Mouse (Mus musculus): ENCODE measurements around the gene Pitx3.
"Not testable (repeated sequence)": the region's sequence is repeated elsewhere in the genome, so short reads cannot be mapped to it uniquely, and the experiment has no call there.

Pitx3 gene

DNA sequence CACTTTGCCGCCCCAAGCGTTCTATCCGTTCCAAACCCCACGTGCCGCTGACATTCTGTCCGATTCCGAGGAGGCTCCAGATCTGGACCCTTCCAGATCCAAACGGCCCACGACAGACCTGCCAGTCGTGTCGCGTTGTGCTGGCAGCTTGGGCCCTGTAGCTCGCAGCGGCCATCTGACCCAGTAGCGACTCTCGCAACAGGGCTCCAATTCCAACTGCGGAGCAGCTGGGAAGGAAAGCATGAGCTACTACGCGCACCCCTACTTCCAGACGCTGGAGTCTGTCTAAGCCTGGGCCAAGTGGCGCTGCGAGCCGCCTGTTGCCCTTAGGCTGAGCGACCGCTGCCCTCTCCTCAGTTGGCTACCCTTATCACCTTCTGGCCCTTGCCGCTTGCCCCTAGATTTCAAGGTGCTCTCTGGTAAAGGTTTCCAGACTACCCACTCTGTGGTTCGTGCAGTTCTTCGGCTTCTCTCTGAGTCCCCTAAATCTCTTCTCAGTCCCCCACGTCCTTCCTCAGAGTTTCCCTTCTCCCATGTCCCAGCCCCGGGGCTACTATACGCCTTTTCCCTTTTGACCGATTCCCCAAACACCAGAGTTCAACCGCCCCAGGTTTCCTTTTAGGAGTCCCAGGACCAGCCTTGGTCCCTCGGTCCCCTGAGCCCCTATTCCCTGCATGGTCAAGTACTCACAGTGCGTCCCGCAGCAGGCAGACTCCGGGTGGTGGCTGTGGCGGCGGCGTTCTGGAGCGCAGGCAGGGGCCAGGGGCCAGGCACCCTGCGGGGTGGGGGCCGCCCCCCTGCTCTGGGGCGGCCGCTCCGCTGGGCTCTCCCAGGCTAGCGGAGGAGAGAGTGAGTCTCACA is at the start of gene Pitx3:
TSS of gene Pitx3 (minus strand) at position 816 of the 861 bp plus-strand sequence.
- no peak for DNase-seq

DNA sequence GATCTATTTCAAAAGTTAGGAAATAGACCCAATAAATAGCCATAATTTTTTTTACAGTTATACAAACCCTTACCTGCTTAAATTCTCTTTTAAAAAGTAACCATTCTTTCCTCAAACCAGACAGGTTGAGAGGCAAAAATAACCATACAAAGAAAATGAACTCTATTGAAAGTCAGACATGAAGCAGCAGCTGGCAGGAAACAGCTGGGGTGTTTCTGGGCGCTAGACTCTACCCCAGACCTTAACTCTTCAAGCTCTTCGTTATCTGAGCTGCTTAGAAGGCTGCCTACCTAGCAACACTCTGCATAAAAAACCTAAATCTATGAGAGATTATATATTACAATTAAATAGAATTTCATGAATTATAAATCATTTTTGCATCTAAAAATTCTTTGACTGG is 39.1 kb upstream of the Pitx3 start:
- no peak for DNase-seq

DNA sequence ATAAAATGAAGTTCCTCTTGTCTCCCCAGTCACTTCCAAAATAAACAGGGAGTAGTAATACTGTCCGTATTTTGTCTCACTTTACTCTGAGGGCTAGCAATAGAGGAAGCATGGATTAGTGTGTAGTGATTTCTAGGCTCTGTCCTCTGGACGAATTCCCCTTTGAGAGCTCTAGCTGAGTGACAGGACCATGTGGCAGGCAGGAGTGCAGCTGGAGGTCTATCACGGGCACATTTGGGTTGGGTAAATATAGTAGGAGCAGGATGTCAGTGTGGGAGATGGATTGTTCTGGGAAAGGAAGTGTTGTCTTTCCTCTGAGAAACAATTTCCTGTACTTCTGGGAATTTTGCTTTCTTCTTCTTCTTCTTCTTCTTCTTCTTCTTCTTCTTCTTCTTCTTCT is 38.5 kb upstream of the Pitx3 start:
- no peak for DNase-seq

DNA sequence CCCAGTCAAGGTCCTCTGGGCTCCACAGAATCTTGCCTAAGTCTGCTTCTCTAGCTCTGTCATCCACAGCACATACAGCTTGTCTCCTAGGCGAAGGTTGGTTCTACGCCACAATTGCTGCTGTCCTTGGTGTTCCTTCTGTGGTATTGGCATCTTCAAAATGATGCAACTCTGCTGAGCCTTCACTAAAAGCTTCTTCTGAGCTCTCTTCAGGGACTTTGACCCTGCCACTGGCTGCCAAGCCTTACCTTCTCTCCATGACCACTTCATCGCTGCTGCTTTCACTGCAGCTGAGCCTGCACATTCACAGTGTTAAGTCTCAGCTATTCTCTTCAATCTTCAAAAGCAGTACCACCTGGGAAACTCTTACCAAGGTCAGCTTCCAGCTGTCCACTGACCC is 34.1 kb upstream of the Pitx3 start:
- DNase-seq: no peak

DNA sequence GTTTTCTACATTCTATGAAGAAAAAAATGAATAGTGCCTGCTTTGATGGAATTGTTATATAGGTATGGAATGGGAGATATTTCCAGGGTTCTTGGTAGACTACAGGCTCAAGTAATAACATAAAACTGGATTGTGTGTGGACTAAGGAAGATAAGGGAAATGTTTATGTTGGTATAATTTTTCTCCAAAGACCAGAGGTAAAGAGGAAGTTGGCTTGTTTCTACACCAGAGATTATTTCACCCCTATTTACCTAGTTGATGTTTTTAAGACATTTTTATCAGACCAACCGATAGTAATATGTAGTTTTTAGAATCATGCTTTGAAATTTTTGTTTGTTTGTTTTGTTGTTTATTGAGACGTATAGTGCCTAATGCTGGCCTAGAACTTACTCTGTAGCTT is 32.1 kb upstream of the Pitx3 start:
- no peak for DNase-seq

DNA sequence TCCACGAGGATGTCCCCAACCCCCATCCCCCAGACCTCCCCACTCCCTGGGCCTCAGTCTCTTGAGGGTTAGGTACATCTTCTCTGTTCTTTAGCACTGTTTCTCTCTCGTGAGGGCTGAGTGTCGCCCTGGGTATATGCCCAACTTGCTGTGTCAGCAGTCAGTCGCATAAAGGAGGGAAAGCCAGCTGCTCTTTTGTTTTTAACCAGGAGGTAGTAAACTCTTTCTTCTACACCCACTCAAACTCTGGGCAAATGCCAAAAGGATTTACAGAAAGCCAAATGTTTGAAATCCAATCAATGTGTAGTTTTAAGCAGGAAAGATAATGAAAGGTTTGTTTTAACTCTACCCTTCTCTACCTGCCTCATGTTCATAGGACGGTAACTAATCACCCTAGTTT is 28.9 kb upstream of the Pitx3 start:
- no peak for DNase-seq

DNA sequence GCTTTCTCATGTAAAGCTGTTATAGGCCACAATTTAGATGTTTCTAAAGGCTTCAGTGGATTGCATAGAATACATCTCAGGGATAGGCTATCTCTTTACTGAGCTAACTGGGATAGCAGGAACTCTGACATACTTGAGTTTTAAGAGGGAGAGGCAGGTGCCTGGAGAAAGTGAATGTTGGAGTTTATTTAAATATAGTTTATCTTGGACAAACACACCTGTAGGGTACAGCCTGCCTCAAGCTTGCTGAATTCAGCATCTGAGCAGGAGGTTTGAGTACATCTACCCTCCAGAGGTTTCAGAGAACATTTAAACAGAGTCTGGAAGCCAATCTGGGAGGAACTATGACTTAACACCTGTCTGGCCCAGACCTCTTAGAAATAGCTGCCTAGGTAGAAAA is 27.0 kb upstream of the Pitx3 start:
- no peak for DNase-seq

DNA sequence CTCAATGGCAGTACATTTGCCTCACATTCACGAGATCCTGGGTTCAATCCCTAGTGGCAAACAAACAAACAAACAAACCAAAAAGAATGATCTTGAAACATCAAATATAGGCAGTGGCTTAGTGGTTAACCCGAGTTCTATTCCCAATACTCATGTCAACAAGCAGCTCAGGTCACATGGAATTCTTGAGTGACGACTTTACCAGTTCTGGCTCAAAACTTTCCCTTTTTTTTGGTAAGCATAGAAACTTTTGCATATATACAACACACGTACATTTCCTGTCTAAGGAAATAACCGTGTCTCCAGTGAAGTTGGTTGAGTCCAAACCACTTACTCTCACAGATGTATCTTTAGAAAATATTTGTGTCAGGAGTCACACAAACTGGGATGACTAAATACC is 24.4 kb upstream of the Pitx3 start:
- no peak for DNase-seq

DNA sequence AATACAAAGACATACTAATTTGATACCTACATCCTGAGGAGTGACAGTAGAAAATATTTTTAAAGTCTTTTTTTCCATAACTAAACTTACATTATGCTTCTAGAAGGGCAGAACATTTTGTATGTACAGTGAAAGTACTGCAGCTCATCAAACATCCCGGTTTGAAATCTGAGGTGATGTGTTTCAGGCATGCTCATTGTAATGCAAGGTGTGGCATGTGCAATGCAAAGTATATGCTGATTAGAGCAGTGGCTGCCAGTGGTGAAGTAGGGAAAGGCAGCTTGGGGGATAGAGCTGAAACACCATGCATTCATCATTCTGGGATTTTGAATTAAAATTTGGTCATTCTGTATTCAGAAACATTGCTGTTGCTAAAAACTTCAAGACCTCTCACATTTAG is 21.8 kb upstream of the Pitx3 start:
- DNase-seq: no peak

DNA sequence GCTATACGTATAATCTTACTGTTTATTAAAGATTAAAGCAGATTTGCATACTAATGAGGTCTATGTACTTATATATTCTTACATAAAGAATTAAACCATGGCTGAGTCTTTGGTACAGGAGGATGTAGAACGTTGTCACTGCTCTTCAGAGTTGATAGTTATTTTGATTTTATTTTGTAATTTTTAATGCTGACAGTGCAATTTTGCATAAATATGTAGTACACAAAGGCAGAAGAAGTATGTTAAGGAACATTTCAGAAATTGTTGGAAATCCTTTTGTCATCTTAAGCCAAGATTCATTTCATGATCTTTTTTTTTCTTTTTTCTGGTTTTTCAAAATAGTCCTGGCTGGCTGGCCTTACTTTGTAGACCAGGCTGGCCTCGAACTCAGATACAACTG is 21.3 kb upstream of the Pitx3 start:
- no peak for DNase-seq

DNA sequence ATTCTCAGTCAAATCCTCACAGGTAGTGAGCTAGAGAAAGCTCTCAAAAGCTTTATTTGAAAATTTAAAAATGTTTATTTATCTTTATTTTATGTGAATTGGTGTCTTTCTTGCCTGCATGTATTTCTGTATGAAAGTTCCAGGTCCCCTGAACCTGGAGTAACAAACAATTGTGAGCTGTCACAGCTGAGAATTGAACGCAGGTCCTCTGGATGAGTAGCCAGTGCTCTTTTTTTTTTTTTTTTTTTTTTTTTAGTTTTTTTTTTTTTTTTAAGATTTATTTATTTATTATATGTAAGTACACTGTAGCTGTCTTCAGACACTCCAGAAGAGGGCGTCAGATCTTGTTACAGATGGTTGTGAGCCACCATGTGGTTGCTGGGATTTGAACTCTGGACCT is 19.0 kb upstream of the Pitx3 start:
- not testable (repeated sequence) for DNase-seq

DNA sequence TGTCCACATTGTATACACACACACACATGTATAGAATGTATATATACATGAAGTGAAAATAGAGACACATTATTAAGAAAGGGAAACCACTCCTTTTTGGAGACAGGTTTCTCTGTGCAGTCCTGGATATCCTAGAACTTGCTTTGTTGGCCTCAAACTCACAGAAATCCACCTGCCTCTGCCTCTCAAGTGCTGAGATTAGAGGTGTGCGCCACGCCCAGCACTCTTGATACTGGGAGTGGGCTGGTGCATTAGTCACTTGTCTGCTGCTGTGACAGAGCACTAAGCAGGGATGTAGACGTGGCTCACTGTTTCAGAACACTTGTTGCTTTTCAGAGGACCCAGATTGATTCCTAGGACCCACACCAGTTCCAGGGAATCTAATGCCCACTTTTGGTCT is 17.8 kb upstream of the Pitx3 start:
- DNase-seq: no peak

DNA sequence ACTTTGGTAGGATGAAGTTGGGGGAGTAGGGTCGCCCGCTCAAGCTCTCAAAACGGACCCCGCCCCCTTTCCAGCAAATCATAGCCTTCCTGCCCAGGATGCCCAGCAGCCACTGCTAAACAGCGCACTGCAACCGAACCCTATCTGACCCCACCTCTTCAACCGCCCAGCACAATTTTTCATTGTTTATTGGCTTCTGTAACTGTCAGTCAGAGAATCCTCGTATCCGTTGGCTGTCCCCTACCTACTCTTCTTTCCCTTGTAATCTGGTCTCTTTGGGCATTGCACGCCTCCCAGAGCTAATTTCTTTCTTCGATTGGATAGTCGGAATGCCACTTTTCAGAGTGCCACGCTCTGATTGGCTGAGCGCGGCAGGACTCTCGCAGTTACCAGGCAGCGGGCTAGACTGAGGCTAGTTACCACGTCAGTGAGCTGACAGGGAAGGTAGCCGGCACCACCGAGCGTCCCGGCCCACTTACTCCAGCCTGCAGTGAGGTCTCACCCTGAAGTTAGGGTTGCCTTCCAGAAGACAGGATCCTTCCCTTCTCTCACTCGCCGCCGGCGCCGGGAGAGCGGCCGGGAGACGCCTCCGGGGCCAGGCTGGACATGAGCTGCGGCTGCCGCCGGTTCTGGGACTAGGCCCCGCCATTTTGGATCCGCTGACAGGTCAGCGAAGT is 4.1 kb upstream of the Pitx3 start, which contains the start of gene Gbf1:
TSS of gene Gbf1 (plus strand) at position 383 of the 677 bp plus-strand sequence.
- peak; percentile 99 for DNase-seq

DNA sequence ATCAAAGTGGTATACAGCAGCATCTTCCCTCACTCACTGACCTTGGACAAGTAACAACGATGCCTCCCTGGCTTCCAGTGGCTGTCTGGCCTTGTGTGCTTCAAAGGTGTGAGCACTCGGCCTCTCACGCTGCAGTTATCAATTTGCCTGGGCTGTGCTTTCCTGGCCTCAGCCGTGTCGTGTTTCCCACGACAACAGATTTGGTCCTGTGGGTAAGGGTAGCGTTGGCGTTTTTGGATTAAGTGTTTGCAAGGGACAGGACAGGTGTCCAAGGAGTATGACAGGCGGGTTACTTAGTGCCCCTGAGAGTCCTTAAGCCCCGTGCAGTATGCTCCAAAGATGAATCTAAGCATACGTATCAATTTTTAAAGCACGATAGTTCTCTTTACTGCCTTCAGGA is 965 bp upstream of the Pitx3 start:
- DNase-seq: no peak

DNA sequence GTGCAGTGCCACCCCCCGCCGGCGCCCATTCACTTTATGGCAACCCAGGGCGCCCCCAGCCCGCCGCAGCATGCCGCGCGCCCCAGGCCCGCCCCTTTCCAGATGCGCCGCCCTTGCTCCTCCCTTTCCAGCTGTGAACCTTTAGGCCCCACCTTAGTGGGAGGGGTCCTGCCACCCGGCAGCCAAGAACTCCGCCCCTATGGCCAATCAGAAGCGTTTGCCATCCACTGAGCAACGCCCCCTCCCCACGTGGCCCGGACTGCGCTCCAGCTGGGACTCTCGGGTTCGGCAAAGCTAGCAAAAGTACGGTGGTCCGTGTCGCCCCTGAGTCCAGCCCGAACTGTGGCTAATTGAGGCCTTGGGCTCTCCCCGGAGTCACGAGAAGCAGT is 240 bp upstream of the Pitx3 start:
- no peak for DNase-seq

DNA sequence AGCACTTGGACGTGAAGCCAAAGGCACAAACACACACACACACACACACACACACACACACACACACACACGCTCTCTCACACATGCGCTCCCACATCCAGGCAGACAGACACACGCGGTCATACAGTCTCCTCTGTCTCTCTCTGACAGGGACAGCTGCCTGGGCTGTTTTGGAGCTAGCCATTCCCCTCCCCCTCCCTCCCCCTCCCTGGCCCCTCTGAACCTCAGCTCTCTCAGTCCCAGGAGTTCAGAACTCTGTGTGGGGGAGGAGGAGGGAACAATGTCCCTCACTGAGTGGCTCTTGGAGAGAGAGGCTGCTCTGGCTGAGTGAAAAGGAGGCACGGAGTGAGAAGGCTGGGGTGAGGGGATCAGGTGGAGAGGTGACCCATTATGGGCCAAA is 7.0 kb downstream of the Pitx3 start:
- DNase-seq: no peak

DNA sequence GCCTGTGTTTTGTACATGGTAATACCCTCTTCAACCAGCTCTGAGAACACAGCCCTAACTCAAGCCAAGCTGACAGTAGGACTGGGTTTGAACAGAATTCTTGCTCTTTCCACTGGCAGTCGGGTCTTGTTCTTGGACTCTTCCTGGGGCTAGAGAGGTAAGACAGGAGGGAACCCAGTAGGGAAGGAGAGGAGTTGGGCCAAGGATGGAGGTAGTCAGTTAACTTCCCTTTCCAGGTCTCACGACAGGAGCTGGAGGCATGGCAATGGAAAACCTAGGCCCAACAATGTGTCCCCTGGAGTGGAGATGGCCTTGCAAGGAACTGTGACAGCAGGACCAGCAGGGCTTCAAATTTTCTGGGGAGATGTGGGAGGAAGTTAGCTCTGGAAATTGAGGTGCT is 7.8 kb downstream of the Pitx3 start:
- DNase-seq: no peak

DNA sequence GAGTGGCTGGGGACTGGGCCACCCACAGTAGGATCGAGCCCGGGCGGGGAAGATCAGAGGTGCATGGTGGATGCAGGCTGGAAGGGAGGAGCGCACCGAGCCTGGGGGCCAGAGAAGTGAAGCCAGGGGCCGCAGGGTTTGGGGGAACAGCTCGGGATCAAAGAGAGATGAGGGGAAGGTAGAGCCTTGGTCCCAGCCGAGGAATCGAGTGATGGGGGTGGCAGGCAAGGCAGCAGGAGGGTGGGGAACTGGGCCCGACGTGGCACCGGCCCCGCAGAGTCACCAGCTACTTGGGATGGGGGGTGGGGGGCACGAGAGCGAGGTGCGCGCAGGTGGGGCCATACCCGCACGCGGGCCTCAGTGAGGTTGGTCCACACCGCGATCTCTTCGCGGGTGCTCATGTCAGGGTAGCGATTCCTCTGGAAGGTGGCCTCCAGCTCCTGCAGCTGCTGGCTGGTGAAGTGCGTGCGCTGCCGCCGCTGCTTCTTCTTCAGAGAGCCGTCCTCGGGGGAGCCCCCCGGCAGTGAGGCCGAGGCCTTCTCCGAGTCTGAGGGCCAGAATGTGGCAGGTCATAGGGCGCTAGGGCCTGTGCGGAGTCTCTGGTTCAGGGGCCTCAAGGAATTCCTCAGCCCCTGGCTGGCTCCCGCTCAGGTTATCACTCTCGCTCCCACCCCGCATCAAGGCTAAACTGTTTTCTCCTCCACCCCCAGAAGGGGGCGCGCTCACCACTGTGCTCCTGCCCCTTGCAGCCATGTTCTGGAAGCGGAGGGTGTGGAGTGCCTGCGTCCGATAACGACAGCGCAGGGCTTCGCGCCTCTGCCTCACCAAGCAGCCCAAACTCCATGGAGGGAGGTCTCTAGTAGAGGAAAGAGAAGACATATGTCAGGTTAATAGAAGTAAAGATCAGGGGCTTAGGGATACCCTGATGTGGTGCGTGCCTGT is 11.2 kb downstream of the Pitx3 start:
- DNase-seq: no peak

DNA sequence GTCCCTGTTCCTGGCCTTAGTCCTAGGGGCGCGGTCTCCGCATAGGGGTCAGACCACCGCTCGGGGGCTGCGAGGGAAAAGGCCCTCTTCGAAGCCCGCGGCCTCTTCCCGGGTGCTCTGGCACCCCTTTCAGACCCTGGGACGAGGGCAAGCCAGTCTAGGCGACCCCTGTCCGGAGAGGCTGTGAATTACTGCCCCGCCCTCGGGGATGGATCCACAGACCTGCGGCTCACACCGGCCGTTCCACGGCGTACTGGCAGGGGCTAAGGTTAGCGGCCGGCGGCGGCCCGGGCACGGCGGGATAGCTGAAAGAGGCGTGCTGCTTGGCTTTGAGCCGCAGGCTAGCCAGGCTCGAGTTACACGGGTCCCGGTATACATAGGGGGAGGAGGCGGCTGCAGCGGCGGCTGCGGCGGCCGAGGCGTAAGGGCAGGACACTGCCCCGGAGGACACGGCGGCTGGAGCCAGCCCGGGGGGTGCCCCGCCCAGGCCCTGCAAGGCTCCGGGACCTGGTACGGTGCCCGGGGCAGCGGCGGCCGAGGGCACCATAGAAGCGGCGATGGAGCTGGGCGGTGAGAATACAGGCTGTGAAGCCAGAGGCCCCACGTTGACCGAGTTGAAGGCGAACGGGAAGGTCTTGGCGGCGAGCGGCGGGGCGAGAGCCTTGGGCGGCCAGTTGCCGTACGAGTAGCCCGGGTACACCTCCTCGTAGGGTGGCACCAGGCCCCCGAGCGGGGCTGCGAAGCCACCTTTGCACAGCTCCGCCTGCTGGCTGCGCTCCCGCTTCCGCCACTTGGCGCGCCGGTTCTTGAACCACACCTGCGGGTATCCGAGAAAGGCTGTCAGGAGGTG is 12.1 kb downstream of the Pitx3 start:
- no peak for DNase-seq

DNA sequence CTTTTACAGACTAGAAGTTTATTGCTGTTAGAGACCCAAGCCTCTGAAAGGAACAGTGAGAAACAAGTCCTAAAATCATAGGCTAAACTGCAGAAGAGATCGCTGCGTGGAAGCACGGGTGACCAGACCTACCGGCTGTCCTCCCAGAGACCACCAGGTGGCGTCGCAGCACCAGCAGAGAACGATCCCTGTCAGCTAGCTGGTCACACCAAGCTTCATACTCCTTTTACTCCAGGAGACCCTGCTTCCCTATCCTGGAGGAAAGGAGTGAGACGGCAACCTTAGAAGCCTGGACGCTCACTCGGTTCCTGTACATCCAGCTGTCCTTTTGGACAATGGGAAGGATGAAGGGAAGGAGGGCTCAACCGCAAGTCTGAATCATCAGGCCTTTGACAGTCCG is 12.8 kb downstream of the Pitx3 start:
- DNase-seq: peak; percentile 91

DNA sequence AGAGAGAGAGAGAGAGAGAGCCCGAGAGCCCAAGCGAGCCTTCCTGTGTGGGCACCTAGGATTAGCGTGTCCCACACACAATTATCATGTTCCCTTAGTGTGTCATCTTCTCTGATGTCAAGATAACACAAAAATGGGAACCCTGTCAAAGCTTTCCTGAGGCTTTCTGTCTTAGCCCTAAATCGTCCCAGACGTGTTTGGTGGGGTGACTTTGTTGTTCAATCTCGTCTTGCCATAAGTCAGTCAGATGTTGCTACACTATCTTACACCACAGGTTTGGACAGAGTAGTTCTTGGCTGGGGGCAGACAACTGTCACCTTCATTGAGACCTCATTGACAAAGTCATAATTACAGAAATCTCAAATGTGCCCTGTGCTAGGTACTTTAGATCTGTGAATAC is 15.5 kb downstream of the Pitx3 start:
- DNase-seq: no peak

All from cerebellum, adult 9-10 months (tissue).